Mouse (Mus musculus) fat pad, adult 2 months (tissue): ENCODE results near the gene Supv3l1.

Experiments used
- DNase-seq: peaks from one replicate; pipeline ENCODE4 v3.0.0-alpha.2; 2011; ENCODE audit warnings: low read depth, low spot score; ENCODE audit errors: extremely low read depth

The Supv3l1 gene

GRCm38 (mm10) chr10:62418831-62419356 is 30.6 kb downstream of the Supv3l1 start:
- no peak for DNase-seq

GRCm38 (mm10) chr10:62413606-62413982 is 35.9 kb downstream of the Supv3l1 start:
- DNase-seq, result no peak

- no peak for DNase-seq
Observed at GRCm38 (mm10) chr10:62412906-62413605, 36.5 kb downstream of the Supv3l1 start.

- DNase-seq, result no peak
Observed at GRCm38 (mm10) chr10:62411431-62412410, 37.8 kb downstream of the Supv3l1 start.

GRCm38 (mm10) chr10:62410943-62411342 is 38.6 kb downstream of the Supv3l1 start:
- no peak for DNase-seq

- DNase-seq, result no peak
Observed at GRCm38 (mm10) chr10:62404901-62405300, 44.6 kb downstream of the Supv3l1 start.

- no peak for DNase-seq
Observed at GRCm38 (mm10) chr10:62401641-62402111, 47.9 kb downstream of the Supv3l1 start.

GRCm38 (mm10) chr10:62383011-62383410 is 66.5 kb downstream of the Supv3l1 start:
- no peak for DNase-seq

- DNase-seq, result no peak
Observed at GRCm38 (mm10) chr10:62380936-62381335, 68.6 kb downstream of the Supv3l1 start.

GRCm38 (mm10) chr10:62379808-62380207 is 69.7 kb downstream of the Supv3l1 start, which contains the start of gene Hk1:
Gene Hk1 (minus strand): TSS chr10:62379908.
- DNase-seq, result no peak
